Comparison of ENCODE assay signal across 31 mouse cellular contexts in the genomic region with DNA sequence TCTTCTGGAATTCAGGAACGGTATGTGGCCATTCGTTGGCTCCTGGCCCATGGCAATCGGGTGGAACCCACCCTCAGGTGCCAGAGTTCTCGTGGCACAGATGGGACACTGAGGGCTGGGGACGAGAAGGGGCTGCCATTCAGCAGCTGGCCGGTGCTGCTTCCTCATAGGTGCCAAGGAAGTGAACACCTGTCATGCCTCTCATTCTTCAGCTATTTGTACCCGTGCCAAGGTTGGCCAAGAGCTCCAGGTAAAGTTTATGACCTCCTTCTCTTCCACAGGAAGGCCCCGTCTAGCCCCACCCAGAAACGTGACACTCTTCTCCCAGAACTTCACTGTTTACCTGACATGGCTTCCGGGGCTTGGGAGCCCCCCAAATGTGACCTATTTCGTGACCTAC. TPM values are rescaled to one million over a fixed set of nuclear protein-coding genes. Genes with fewer than 3 reads are reported as not detected.
DNase-seq lines count a peak whose midpoint lies in the region; ATAC-seq and TF ChIP-seq lines count a peak whose summit lies in the region.
"Had no signal": no experiment of that assay in that cellular context is flagged by ENCODE, and none has a peak within 500 bp of the region (broad histone marks: within the 10 kb centered on the region; RNA-seq: fewer than 3 reads in every experiment).

No protein-coding gene starts in this region.

- TF ChIP-seq POLR2A in kidney, adult 2 months (IDR thresholded peaks at IDR 0.05; ENCODE audit: low read depth, low read length): no peak

- no peak for TF ChIP-seq CTCF in kidney, adult 2 months (conservative IDR thresholded peaks at IDR 0.05; ENCODE audit: insufficient read depth, insufficient read length, low read depth, low read length)

- WGBS in kidney, adult 2 months: 62% methylated on average over 11 of the region's 11 CpGs
- 73% methylated on average over 11 of the region's 11 CpGs for WGBS in kidney, embryonic 16.5 days
- 54% methylated on average over 11 of the region's 11 CpGs for WGBS in lung, embryonic 16.5 days
- WGBS in forebrain, embryonic 12.5 days: 86% methylated on average over 11 of the region's 11 CpGs

- H3K4me2 ChIP-seq in kidney, embryonic 16.5 days (replicated peaks; ENCODE audit: low read depth, low read length): no peak overlapping the region
- H3K4me2 ChIP-seq in lung, embryonic 16.5 days (ENCODE audit: low read depth, low read length): no peak overlapping the region
- no peak overlapping the region for H3K4me2 ChIP-seq in forebrain, embryonic 12.5 days
- H3K4me2 ChIP-seq: embryonic facial prominence, embryonic 13.5 days; forebrain, embryonic 13.5 days; hindbrain, embryonic 12.5 days; limb, embryonic 13.5 days; liver, embryonic 12.5 days; lung, embryonic 14.5 days; neural tube, embryonic 13.5 days had no signal

- no peaks in the 10 kb centered on the region for H3K9me3 ChIP-seq in kidney, embryonic 16.5 days (ENCODE audit: low read length)
- H3K9me3 ChIP-seq in lung, embryonic 16.5 days (ENCODE audit: control insufficient read depth, low read length): no peaks in the 10 kb centered on the region
- no peaks in the 10 kb centered on the region for H3K9me3 ChIP-seq in forebrain, embryonic 12.5 days
- H3K9me3 ChIP-seq: embryonic facial prominence, embryonic 13.5 days; forebrain, embryonic 13.5 days; hindbrain, embryonic 12.5 days; limb, embryonic 13.5 days; liver, embryonic 12.5 days; neural tube, embryonic 13.5 days had no signal

- H3K27ac ChIP-seq in kidney, adult 2 months (ENCODE audit: insufficient read depth, low read depth, low read length): no peak overlapping the region
- H3K27ac ChIP-seq in kidney, embryonic 16.5 days (ENCODE audit: low read length): no peak overlapping the region
- H3K27ac ChIP-seq in lung, embryonic 16.5 days (ENCODE audit: low read length): no peak overlapping the region
- H3K27ac ChIP-seq in forebrain, embryonic 12.5 days: no peak overlapping the region
- H3K27ac ChIP-seq: embryonic facial prominence, embryonic 13.5 days; forebrain, embryonic 13.5 days; gastrocnemius, adult 2 months; hindbrain, embryonic 12.5 days; limb, embryonic 13.5 days; liver, embryonic 12.5 days; neural tube, embryonic 13.5 days had no signal

- 0 out of 2 replicates have a peak, but pooled peaks cover 2% of the 10 kb centered on the region for H3K4me1 ChIP-seq in kidney, adult 2 months (ENCODE audit: control insufficient read depth, insufficient read depth, low read length)
- peaks cover 6% of the 10 kb centered on the region; the same call in 1 of the 2 replicates for H3K4me1 ChIP-seq in kidney, embryonic 16.5 days (ENCODE audit: insufficient read depth, low read length)
- no peaks in the 10 kb centered on the region for H3K4me1 ChIP-seq in lung, embryonic 16.5 days (replicated peaks; ENCODE audit: control insufficient read depth, insufficient read depth, low read length)
- H3K4me1 ChIP-seq in forebrain, embryonic 12.5 days: peaks cover 17% of the 10 kb centered on the region

- no peak for ATAC-seq in kidney, embryonic 16.5 days (ENCODE audit: low FRiP score, low TSS enrichment)
- ATAC-seq in lung, embryonic 16.5 days (ENCODE audit: low read depth): peak; percentile 52; the same call in 1 of the 2 replicates
- no peak for ATAC-seq in forebrain, embryonic 12.5 days (ENCODE audit: low FRiP score)
- ATAC-seq: CD4-positive, CD25-positive, alpha-beta regulatory T cell, adult 4 months; forebrain, embryonic 13.5 days; intestine, postnatal 0 days; liver, embryonic 12.5 days; midbrain, embryonic 16.5 days had no signal

- H3K9ac ChIP-seq in kidney, embryonic 16.5 days (replicated peaks; ENCODE audit: low read length): no peak overlapping the region
- no peak overlapping the region for H3K9ac ChIP-seq in lung, embryonic 16.5 days (ENCODE audit: low read length)
- H3K9ac ChIP-seq in forebrain, embryonic 12.5 days: no peak overlapping the region
- H3K9ac ChIP-seq: embryonic facial prominence, embryonic 13.5 days; forebrain, embryonic 13.5 days; hindbrain, embryonic 12.5 days; limb, embryonic 13.5 days; liver, embryonic 12.5 days; lung, embryonic 14.5 days; neural tube, embryonic 13.5 days had no signal

- DNase-seq in kidney, adult 2 months: peak; percentile 44
- DNase-seq in kidney, postnatal 25 days: peak; percentile 31 to 63
- DNase-seq in lung, postnatal 4 days: peak; percentile 36 to 49
- no peak for DNase-seq in right cerebral cortex, postnatal 14 days
- DNase-seq: adrenal gland, postnatal 25 days; cerebellum, adult 8-10 months; cerebellum, postnatal 36 days; embryo, embryonic 11 days; gastrocnemius, adult 2 months; layer of hippocampus, adult 9-11 months; lung, embryonic 14.5 days; retina, postnatal 1 day; right cerebral cortex, postnatal 4 days; thymus, adult 18-20 months; thymus, postnatal 36 days had no signal

- no peaks in the 10 kb centered on the region for H3K36me3 ChIP-seq in kidney, adult 2 months (ENCODE audit: control insufficient read depth, insufficient read depth, low read length)
- H3K36me3 ChIP-seq in kidney, embryonic 16.5 days (ENCODE audit: insufficient read depth, low read length): no peaks in the 10 kb centered on the region
- no peaks in the 10 kb centered on the region for H3K36me3 ChIP-seq in lung, embryonic 16.5 days (ENCODE audit: control insufficient read depth, insufficient read depth, low read length)
- no peaks in the 10 kb centered on the region for H3K36me3 ChIP-seq in forebrain, embryonic 12.5 days (replicated peaks)
- H3K36me3 ChIP-seq: embryonic facial prominence, embryonic 13.5 days; hindbrain, embryonic 12.5 days; limb, embryonic 13.5 days; liver, embryonic 12.5 days; neural tube, embryonic 13.5 days had no signal

- H3K4me3 ChIP-seq in kidney, adult 2 months (ENCODE audit: insufficient read depth, low read depth, low read length): no peak overlapping the region
- H3K4me3 ChIP-seq in kidney, embryonic 16.5 days (ENCODE audit: low read length): no peak overlapping the region
- no peak overlapping the region for H3K4me3 ChIP-seq in lung, embryonic 16.5 days (ENCODE audit: low read length)
- H3K4me3 ChIP-seq in forebrain, embryonic 12.5 days (replicated peaks): no peak overlapping the region
- H3K4me3 ChIP-seq: embryonic facial prominence, embryonic 13.5 days; erythroblast, embryonic 14.5 days; forebrain, embryonic 13.5 days; gastrocnemius, adult 2 months; hindbrain, embryonic 12.5 days; limb, embryonic 13.5 days; liver, embryonic 12.5 days; megakaryocyte, embryonic 14.5 days; myocyte; neural tube, embryonic 13.5 days had no signal

- no peaks in the 10 kb centered on the region for H3K27me3 ChIP-seq in kidney, adult 2 months (replicated peaks; ENCODE audit: control insufficient read depth, insufficient read depth, low read length)
- peaks cover 14% of the 10 kb centered on the region for H3K27me3 ChIP-seq in kidney, embryonic 16.5 days (ENCODE audit: insufficient read depth, low read length)
- H3K27me3 ChIP-seq in lung, embryonic 16.5 days (ENCODE audit: control insufficient read depth, insufficient read depth, low read depth, low read length): peaks cover 12% of the 10 kb centered on the region; the same call in 1 of the 2 replicates
- peaks cover 54% of the 10 kb centered on the region for H3K27me3 ChIP-seq in forebrain, embryonic 12.5 days

RNA-seq across cellular contexts. Expression of a gene that starts 4.2 kb away (rescaled TPM):
- polyA plus RNA-seq in kidney, adult 2 months (2012; rRNA removed): 2.2 TPM in 2 replicates
- polyA plus RNA-seq in kidney, embryonic 16.5 days (2015; fragmentation: Nextera tagmentation; extraction: Ambion mirVana): 1.0 and 1.4 TPM in 2 replicates
- 2.1 and 2.3 TPM in 2 replicates for polyA plus RNA-seq in lung, embryonic 16.5 days (2015; fragmentation: Nextera tagmentation; extraction: Ambion mirVana)
- polyA plus RNA-seq in forebrain, embryonic 12.5 days (2016; fragmentation: Nextera tagmentation; extraction: Ambion mirVana): 0.36 and 0.40 TPM in 2 replicates
- polyA plus RNA-seq: CD4-positive, CD25-positive, alpha-beta regulatory T cell, adult 4 months; erythroblast, embryonic 14.5 days; myocyte had no signal

RNA-seq across cellular contexts. Expression of a gene that starts 37.7 kb away (rescaled TPM):
- polyA plus RNA-seq in kidney, adult 2 months (2012; rRNA removed): 3.0 and 4.1 TPM in 2 replicates
- 0.11 TPM in 1 of 2 replicates, not detected in the other for polyA plus RNA-seq in kidney, embryonic 16.5 days (2015; fragmentation: Nextera tagmentation; extraction: Ambion mirVana)
- 0.13 TPM in 1 of 2 replicates, not detected in the other for polyA plus RNA-seq in lung, embryonic 16.5 days (2015; fragmentation: Nextera tagmentation; extraction: Ambion mirVana)
- not detected in 2 replicates for polyA plus RNA-seq in forebrain, embryonic 12.5 days (2016; fragmentation: Nextera tagmentation; extraction: Ambion mirVana)
- polyA plus RNA-seq: CD4-positive, CD25-positive, alpha-beta regulatory T cell, adult 4 months; forebrain, embryonic 13.5 days; heart, embryonic 14.5 days; hindbrain, embryonic 12.5 days; limb, embryonic 13.5 days; lung, embryonic 14.5 days; midbrain, embryonic 16.5 days; neural tube, embryonic 13.5 days had no signal
